Mouse (Mus musculus) kidney, embryonic 14.5 days (tissue): ENCODE data around the gene Rpl19. TPM values are rescaled to one million over a fixed set of nuclear protein-coding genes. Genes with fewer than 3 reads are reported as not detected.

ENCODE experiments used
- ATAC-seq: fragments of 200-750 bp; cut with Nextera tagmentation; 2 replicates; pipeline ENCODE4 v1.8.0; 2017; ENCODE audit warnings: moderate number of reproducible peaks, mild to moderate bottlenecking, moderate TSS enrichment, moderate library complexity; ENCODE audit not compliant: low FRiP score, low TSS enrichment
- H3K27ac ChIP-seq: fragments of 300-500 bp; sonication (generic); 2 replicates; pipeline ENCODE4 v1.5.1; 2014; ENCODE audit warnings: low read depth, mild to moderate bottlenecking, low read length, moderate library complexity, mixed read lengths
- H3K27me3 ChIP-seq: fragments of 300-500 bp; sonication (generic); 2 replicates; pipeline ENCODE4 v1.6.1; 2014; ENCODE audit warnings: mild to moderate bottlenecking, low read length; ENCODE audit not compliant: control insufficient read depth, insufficient read depth
- H3K36me3 ChIP-seq: fragments of 300-500 bp; sonication (generic); 2 replicates; pipeline ENCODE4 v1.6.1; 2014; ENCODE audit warnings: low read length, mixed read lengths; ENCODE audit not compliant: control insufficient read depth, insufficient read depth
- H3K4me1 ChIP-seq: fragments of 300-500 bp; sonication (generic); 2 replicates; pipeline ENCODE4 v1.6.1; 2014; ENCODE audit warnings: low read length, mixed read lengths; ENCODE audit not compliant: control insufficient read depth, insufficient read depth
- H3K4me2 ChIP-seq: fragments of 300-500 bp; sonication (generic); replicated peaks from 2 replicates; pipeline ENCODE4 v1.6.1; 2014; ENCODE audit warnings: low read depth, mild to moderate bottlenecking, low read length
- H3K4me3 ChIP-seq: fragments of 300-500 bp; sonication (generic); 2 replicates; pipeline ENCODE4 v1.5.1; 2014; ENCODE audit warnings: mild to moderate bottlenecking, low read length
- H3K9ac ChIP-seq: fragments of 300-500 bp; sonication (generic); 2 replicates; pipeline ENCODE4 v1.6.1; 2014; ENCODE audit warnings: low read depth, mild to moderate bottlenecking, low read length, moderate library complexity
- H3K9me3 ChIP-seq: fragments of 300-500 bp; sonication (generic); 2 replicates; pipeline ENCODE4 v1.6.1; 2016; ENCODE audit warnings: low read length; ENCODE audit not compliant: control insufficient read depth
- WGBS: fragments of 180-500 bp; shearing (Covaris S2); extraction: QIAGEN DNeasy Blood & Tissue Kit; methylation state at CpG from one replicate; pipeline ENCODE4 v1.1.7; 2014; 5-methylcytosine and 5-hydroxymethylcytosine counted together
- polyA plus RNA-seq: library from polyadenylated mRNA; unstranded; fragments of >200 nt; fragmentation: Nextera tagmentation; extraction: Ambion mirVana; gene quantifications from 2 replicates; pipeline ENCODE4 v1.2.1, GENCODE M21; 2014

The Rpl19 gene
- polyA plus RNA-seq, 1 experiment from 2014 or later, result 1,236 TPM

DNA sequence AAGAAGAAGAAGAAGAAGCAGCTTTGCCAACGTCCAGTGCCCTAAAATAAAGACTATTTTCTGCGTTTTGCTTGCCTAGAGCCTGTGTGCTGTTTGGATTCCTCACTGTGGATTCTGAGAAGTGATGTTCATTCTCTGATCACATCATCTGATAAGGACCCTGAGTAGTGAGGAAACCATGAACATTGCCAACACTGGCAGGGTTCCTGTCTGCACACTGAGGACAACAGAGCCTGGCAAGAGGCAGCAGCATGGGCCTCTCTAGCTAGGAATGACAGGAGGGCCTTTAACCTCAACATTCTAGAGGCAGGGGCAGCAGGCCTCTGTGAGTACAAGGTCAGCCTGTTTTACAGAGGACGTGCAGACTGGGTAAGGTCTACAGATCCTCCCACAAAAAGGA lies 2.0 kb upstream of the Rpl19 start:
- 78% methylated on average over 3 of the region's 3 CpGs for WGBS

DNA sequence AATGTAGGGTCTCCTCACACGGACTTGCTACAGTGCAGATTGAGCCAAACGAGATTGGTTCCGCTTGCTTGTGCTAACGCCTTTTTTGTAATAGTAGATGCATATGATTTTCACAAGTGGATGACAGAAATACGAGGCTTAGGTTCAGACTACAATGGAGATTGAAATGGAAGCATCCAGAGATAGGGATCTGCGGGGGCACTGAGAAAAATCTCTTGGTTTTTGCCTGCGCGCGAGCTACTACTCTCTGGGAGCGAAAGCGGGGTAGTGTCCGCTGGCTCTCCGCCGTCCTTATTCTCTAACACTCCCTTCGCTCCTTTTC lies 301 bp upstream of the Rpl19 start:
- H3K4me2 ChIP-seq, result peak overlapping the region; percentile 72
- peak overlapping the region; percentile 100 for H3K4me3 ChIP-seq
- H3K27me3 ChIP-seq, result no peaks in the 10 kb centered on the region
- no peak for ATAC-seq
- H3K9me3 ChIP-seq, result no peaks in the 10 kb centered on the region
- H3K27ac ChIP-seq, result peak overlapping the region; percentile 74
- WGBS, result 5% methylated on average over 15 of the region's 15 CpGs
- H3K36me3 ChIP-seq, result peaks cover 33% of the 10 kb centered on the region
- H3K4me1 ChIP-seq, result peaks cover 17% of the 10 kb centered on the region
- peak overlapping the region; percentile 100 for H3K9ac ChIP-seq

More for the DNA sequence above, 2.0 kb upstream of the Rpl19 start:
- ATAC-seq, result no peak
- Histone ChIP-seq H3K4me3 (no peak overlapping the region), H3K36me3 (peaks cover 16% of the 10 kb centered on the region), H3K27me3 (no peaks in the 10 kb centered on the region), H3K9ac (no peak overlapping the region), H3K9me3 (no peaks in the 10 kb centered on the region), H3K27ac (no peak overlapping the region), H3K4me2 (no peak overlapping the region), H3K4me1 (peaks cover 34% of the 10 kb centered on the region)

DNA sequence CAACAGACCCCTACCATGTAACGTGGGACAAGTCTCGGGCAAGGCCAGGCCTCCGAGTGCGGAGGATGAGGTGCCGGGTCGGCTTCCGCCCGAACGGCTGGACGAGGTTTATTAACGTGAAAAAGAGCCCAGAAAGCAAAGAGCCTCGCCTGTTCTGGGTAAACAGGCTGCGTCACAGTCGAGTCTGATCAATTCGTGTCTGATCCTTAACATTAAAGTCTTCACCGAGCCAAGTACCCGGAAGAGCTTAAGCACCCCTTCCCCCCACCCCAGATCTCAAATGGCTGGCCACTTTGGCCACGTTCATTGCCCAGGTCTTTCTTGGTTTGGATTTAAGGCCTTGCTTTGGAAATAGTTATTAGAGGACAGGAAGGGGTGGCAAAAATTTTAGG lies 783 bp downstream of the Rpl19 start:
- ATAC-seq, result no peak
- Histone ChIP-seq H3K27ac (peak overlapping the region; percentile 74), H3K27me3 (no peaks in the 10 kb centered on the region)

DNA sequence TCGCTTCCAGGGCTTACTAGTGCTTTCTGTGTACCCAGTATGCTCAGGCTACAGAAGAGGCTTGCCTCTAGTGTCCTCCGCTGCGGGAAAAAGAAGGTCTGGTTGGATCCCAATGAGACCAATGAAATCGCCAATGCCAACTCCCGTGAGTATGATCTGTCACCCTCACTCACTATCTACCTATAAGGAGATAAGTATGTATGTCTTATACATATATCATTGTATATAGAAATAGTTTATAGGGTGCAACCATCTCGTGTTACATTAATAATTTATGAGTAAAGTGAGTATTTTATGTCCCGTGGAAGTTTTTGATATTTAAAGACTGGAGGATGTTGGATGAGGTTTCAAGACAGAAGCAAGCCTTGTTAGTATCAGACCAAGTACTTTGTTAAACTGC lies 1.3 kb downstream of the Rpl19 start:
- peak overlapping the region; percentile 100 for H3K9ac ChIP-seq
- peak overlapping the region; percentile 72 for H3K4me2 ChIP-seq
- WGBS, result 21% methylated on average over 7 of the region's 7 CpGs
- H3K27me3 ChIP-seq, result no peaks in the 10 kb centered on the region
- no peak for ATAC-seq
- peaks cover 35% of the 10 kb centered on the region for H3K36me3 ChIP-seq
- H3K27ac ChIP-seq, result peak overlapping the region; percentile 74
- H3K4me3 ChIP-seq, result peak overlapping the region; percentile 100
- peaks cover 12% of the 10 kb centered on the region for H3K4me1 ChIP-seq
- no peaks in the 10 kb centered on the region for H3K9me3 ChIP-seq

More for the DNA sequence above, 783 bp downstream of the Rpl19 start:
- Histone ChIP-seq H3K4me3 (peak overlapping the region; percentile 100), H3K9ac (peak overlapping the region; percentile 100), H3K4me2 (peak overlapping the region; percentile 72), H3K36me3 (peaks cover 35% of the 10 kb centered on the region), H3K9me3 (no peaks in the 10 kb centered on the region), H3K4me1 (peaks cover 12% of the 10 kb centered on the region)
- WGBS, result 0% methylated on average over 18 of the region's 18 CpGs

DNA sequence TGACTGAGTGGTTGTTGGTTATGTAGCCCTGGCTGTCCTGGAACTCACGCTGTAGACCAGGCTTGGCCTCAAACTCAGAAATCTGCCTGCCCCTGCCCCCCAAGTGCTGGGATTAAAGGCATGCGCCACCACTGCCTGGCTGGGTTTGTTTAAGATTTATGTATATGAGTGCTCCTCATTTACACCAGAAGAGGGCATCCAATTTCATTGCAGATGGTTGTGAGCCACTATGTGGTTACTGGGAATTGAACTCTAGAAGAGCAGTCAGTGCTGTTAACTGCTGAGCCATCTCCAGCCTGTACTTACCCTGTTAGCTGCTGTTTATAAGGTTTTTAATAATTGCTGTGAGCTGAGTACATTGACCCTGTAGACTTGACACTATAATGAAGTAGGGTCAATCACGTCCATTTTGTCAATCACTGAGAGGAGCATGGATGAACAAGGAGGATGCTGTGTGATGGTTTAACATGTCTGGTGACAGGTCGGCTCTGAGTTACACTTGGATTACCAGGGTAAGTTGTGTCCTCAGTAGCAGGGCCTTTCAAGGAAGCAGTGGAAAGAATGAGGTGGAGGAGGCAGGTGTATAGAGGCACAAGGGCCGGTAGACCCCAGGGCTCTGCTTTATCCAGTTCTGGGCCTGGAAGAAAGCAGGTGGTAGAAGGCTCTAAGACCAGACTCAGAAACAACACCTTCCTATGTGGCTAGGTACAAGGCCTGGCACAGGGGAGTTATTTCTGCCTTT lies 4.4 kb downstream of the Rpl19 start:
- 47% methylated on average over 5 of the region's 5 CpGs for WGBS
- no peak overlapping the region for H3K4me2 ChIP-seq
- peaks cover 16% of the 10 kb centered on the region for H3K4me1 ChIP-seq
- peaks cover 3% of the 10 kb centered on the region; the same call in 1 of the 2 replicates for H3K27me3 ChIP-seq
- H3K4me3 ChIP-seq, result no peak overlapping the region
- ATAC-seq, result no peak
- peaks cover 35% of the 10 kb centered on the region for H3K36me3 ChIP-seq
- no peak overlapping the region for H3K9ac ChIP-seq
- no peak overlapping the region for H3K27ac ChIP-seq
- H3K9me3 ChIP-seq, result no peaks in the 10 kb centered on the region

DNA sequence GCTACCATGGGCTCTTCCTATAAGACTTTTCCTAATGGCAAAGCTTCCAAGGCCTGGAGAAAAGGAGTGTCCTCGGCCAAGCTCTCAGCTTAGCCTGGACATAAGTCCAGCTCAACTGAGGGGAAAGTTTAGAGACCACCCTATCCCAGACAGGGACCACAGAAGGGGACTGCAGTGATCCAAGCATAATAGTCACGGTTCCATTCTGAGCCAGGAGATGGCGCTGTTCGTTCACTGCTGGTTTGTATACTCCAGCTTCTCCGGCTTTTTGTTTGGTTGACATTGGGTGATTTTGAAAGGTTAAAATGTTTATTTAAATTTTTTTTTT lies 4.9 kb downstream of the Rpl19 start:
- H3K4me1 ChIP-seq, result peaks cover 19% of the 10 kb centered on the region
- peaks cover 35% of the 10 kb centered on the region for H3K36me3 ChIP-seq
- H3K9ac ChIP-seq, result no peak overlapping the region
- WGBS, result 6% methylated on average over 5 of the region's 5 CpGs
- ATAC-seq, result no peak; the same call in 1 of the 2 replicates
- H3K27me3 ChIP-seq, result peaks cover 6% of the 10 kb centered on the region; the same call in 1 of the 2 replicates
- H3K27ac ChIP-seq, result no peak overlapping the region
- H3K4me3 ChIP-seq, result no peak overlapping the region
- no peak overlapping the region for H3K4me2 ChIP-seq
- no peaks in the 10 kb centered on the region for H3K9me3 ChIP-seq

DNA sequence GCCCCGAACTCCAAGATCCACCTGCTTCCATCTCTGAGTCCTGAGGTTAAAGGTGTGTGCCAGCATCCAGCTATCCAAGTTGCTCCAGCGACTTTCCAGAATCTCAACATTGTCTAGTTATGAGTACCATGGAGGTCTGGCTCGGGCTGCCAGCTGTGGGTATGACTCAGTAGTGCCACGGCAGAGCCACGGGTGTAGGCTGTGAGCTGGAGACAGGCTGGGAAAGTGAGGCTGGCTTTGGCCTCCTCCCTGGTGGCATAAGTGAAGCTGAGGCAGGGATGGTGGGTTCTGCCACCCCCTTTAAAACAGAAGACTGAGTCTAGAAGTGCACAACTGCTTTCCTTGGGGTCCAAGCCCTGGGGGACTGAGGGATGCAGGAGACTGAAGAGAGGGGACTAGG lies 7.6 kb downstream of the Rpl19 start:
- Histone ChIP-seq H3K4me3 (no peak overlapping the region), H3K27me3 (peaks cover 9% of the 10 kb centered on the region; the same call in 1 of the 2 replicates), H3K27ac (no peak overlapping the region), H3K4me2 (no peak overlapping the region), H3K4me1 (peaks cover 19% of the 10 kb centered on the region), H3K36me3 (peaks cover 24% of the 10 kb centered on the region), H3K9me3 (no peaks in the 10 kb centered on the region), H3K9ac (no peak overlapping the region)
- no peak for ATAC-seq
- WGBS, result 84% methylated on average over 5 of the region's 5 CpGs

DNA sequence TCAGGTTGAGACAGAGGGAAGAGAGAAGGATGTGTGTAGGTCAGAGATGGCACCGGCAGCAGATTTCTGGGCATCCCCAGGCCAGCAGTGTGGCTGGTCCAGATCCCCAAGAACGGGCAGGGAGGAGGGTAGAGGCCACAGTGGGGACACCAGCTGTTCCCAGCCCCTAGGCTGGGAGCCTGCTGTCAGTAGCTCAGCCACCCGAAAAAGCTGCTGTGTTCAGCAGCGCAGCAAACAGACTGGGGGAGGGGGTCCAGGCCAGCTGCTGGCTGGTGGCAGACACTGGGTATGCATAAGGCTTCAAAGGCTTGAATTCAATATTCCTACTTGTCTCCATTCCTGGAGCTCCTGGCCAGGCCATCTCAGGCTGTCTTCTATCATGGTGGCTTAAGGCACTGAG lies 8.3 kb downstream of the Rpl19 start:
- WGBS, result 28% methylated on average over 4 of the region's 4 CpGs
- Histone ChIP-seq H3K4me3 (no peak overlapping the region), H3K27me3 (peaks cover 9% of the 10 kb centered on the region; the same call in 1 of the 2 replicates), H3K9ac (no peak overlapping the region), H3K27ac (no peak overlapping the region), H3K4me2 (no peak overlapping the region), H3K9me3 (no peaks in the 10 kb centered on the region), H3K4me1 (peaks cover 19% of the 10 kb centered on the region), H3K36me3 (peaks cover 16% of the 10 kb centered on the region)
- ATAC-seq, result peak; percentile 22; the same call in 1 of the 2 replicates

DNA sequence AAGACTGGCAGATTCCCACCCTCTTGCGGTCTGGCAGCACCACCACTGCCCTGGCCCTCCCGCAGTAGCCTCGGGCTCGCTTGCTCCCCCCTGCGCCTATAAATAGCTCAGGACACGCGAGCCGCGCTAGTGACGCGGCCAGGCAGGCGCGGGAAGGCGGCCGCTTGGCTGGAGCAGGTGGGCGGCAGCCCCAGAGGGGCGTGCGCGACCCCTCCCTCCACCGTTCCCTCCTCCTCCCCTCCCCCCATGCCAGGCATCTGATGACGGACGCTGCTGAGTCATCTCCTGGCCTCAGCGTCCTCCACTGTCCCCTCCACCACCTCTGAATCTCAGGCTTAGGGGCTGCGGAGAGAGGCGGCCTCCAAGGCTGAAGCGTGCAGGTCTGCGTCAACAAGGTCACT lies 9.5 kb downstream of the Rpl19 start:
- Histone ChIP-seq H3K9ac (peak overlapping the region; percentile 31; the same call in 1 of the 2 replicates), H3K27ac (no peak overlapping the region)
- WGBS, result 3% methylated on average over 22 of the region's 27 CpGs

More for the DNA sequence above, 9.5 kb downstream of the Rpl19 start:
- no peaks in the 10 kb centered on the region for H3K9me3 ChIP-seq
- H3K4me2 ChIP-seq, result peak overlapping the region; percentile 68
- H3K27me3 ChIP-seq, result peaks cover 9% of the 10 kb centered on the region; the same call in 1 of the 2 replicates
- H3K36me3 ChIP-seq, result peaks cover 5% of the 10 kb centered on the region
- peak; percentile 48; the same call in 1 of the 2 replicates for ATAC-seq
- H3K4me3 ChIP-seq, result peak overlapping the region; percentile 34
- peaks cover 19% of the 10 kb centered on the region for H3K4me1 ChIP-seq
